ENCODE assay signal across 27 mouse cellular contexts in genomic region chr9:48790575-48790974, GRCm38 (mm10).
"Had no signal": no experiment of that assay in that cellular context is flagged by ENCODE, and none has a peak within 500 bp of the region (broad histone marks: within the 10 kb centered on the region; RNA-seq: fewer than 3 reads in every experiment).

No protein-coding gene starts in this region.

- H3K27me3 ChIP-seq: hindbrain, embryonic 13.5 days; hindbrain, embryonic 15.5 days had no signal

- DNase-seq: gastrocnemius, postnatal 10 days; gastrocnemius, postnatal 36 days; heart, adult 11 months; heart, adult 2 months; heart, postnatal 14 days; heart, postnatal 36 days; kidney, adult 11 months; kidney, adult 2 months; kidney, adult 9 months; kidney, postnatal 14 days; kidney, postnatal 36 days; layer of hippocampus, adult 9-11 months; layer of hippocampus, postnatal 36 days; liver; liver, embryonic 13.5 days had no signal

- H3K4me3 ChIP-seq: heart, adult 2 months; heart, embryonic 13.5 days; heart, embryonic 15.5 days; hindbrain, embryonic 13.5 days; hindbrain, embryonic 15.5 days; kidney, embryonic 15.5 days; left cerebral cortex, adult 2 months; limb, embryonic 10.5 days; limb, embryonic 12.5 days; liver, embryonic 13.5 days had no signal

- H3K36me3 ChIP-seq: heart, embryonic 13.5 days; heart, embryonic 15.5 days; hindbrain, embryonic 13.5 days; hindbrain, embryonic 15.5 days; kidney, embryonic 15.5 days; limb, embryonic 10.5 days; limb, embryonic 12.5 days; liver, embryonic 13.5 days had no signal

- H3K9me3 ChIP-seq: heart, embryonic 13.5 days; heart, embryonic 15.5 days; hindbrain, embryonic 13.5 days; hindbrain, embryonic 15.5 days; kidney, embryonic 15.5 days; limb, embryonic 10.5 days; limb, embryonic 12.5 days; liver, embryonic 13.5 days had no signal

- H3K9ac ChIP-seq: heart, embryonic 13.5 days; heart, embryonic 15.5 days; hindbrain, embryonic 13.5 days; hindbrain, embryonic 15.5 days; kidney, embryonic 15.5 days; limb, embryonic 12.5 days; liver, embryonic 13.5 days had no signal

- H3K27ac ChIP-seq: heart, adult 2 months; heart, embryonic 13.5 days; heart, embryonic 15.5 days; hindbrain, embryonic 13.5 days; hindbrain, embryonic 15.5 days; hindbrain, postnatal 0 days; kidney, embryonic 15.5 days; kidney, postnatal 0 days; left cerebral cortex, adult 2 months; limb, embryonic 10.5 days; limb, embryonic 12.5 days; liver, embryonic 13.5 days had no signal

- H3K4me2 ChIP-seq: heart, embryonic 11.5 days; heart, embryonic 13.5 days; heart, embryonic 15.5 days; hindbrain, embryonic 13.5 days; hindbrain, embryonic 15.5 days; kidney, embryonic 15.5 days; limb, embryonic 12.5 days; liver, embryonic 11.5 days; liver, embryonic 13.5 days had no signal
